Mouse (Mus musculus) cerebellum, adult 2 months (tissue): ENCODE data around the gene Dennd1c. TPM values are rescaled to one million over a fixed set of nuclear protein-coding genes. Genes with fewer than 3 reads are reported as not detected.

ENCODE experiments used
- DNase-seq, 2 experiments: peaks; one replicate each; pipeline ENCODE4 v3.0.0; 2021
- H3K27ac ChIP-seq: fragments of 200-500 bp; 2 replicates; pipeline ENCODE4 v1.5.1; 2012; ENCODE audit warnings: low read length, control low read depth, inconsistent platforms; ENCODE audit not compliant: insufficient read depth
- H3K27me3 ChIP-seq: fragments of 200-500 bp; 2 replicates; pipeline ENCODE4 v1.6.1; 2012; ENCODE audit warnings: inconsistent platforms, mild to moderate bottlenecking, low read length, moderate library complexity; ENCODE audit not compliant: control insufficient read depth, insufficient read depth
- H3K4me1 ChIP-seq: fragments of 200-500 bp; 2 replicates; pipeline ENCODE4 v1.6.1; 2011; ENCODE audit warnings: low read length; ENCODE audit not compliant: control insufficient read depth, insufficient read depth
- H3K4me3 ChIP-seq: fragments of 200-500 bp; replicated peaks from 2 replicates; pipeline ENCODE3; 2011; ENCODE audit warnings: mild to moderate bottlenecking, low read depth, low read length, control low read depth; ENCODE audit not compliant: insufficient read depth
- CTCF ChIP-seq: fragments of 200-500 bp; IDR thresholded peaks from 2 replicates; pipeline ENCODE4 v1.5.1; 2011; ENCODE audit warnings: low read depth, mild to moderate bottlenecking, control low read depth, low read length, moderate library complexity, borderline replicate concordance; ENCODE audit not compliant: insufficient read depth
- POLR2A ChIP-seq: fragments of 200-500 bp; IDR thresholded peaks from 2 replicates; pipeline ENCODE4 v1.6.1; 2011; ENCODE audit warnings: low read length, control low read depth, borderline replicate concordance; ENCODE audit not compliant: insufficient read depth
- WGBS: fragments of 180-500 bp; shearing (Covaris S2); methylation state at CpG from one replicate; pipeline ENCODE4 v1.1.7; 2018; 5-methylcytosine and 5-hydroxymethylcytosine counted together
- polyA plus RNA-seq: library from polyadenylated mRNA; depleted of rRNA; stranded (reverse); fragments of >200 nt; gene quantifications from 2 replicates; pipeline ENCODE4 v1.2.3, GENCODE M21; 2012; rRNA removed

Gene Dennd1c
- polyA plus RNA-seq: 1.1 and 2.1 TPM in 2 replicates

DNA sequence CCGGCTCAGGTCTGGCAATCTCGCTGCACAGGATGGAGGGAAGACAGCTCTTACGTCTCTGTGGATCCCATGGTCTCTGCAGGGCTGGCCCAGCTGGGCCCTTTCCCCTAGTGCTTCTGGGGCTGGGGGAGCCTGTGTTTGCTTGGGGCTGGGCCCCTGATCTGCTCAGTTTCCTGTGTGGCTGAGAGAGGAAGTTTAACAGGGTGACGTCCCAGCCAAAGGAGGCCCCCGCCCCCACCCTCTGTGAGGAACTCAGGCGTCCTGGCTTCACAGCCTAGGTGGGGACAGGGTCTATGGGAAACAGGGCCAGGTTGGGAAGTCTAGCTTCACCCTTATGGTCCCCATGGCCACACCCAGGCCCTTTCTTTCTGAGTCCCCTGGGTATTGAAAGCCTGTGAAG is at the start of gene Dennd1c:
TSS of gene Dennd1c (minus strand) at position 179 of the 400 bp plus-strand sequence.
- Histone ChIP-seq H3K27me3 (no peaks in the 10 kb centered on the region), H3K4me3 (no peak within 1 kb of the TSS), H3K4me1 (peaks cover 23% of the 10 kb centered on the region), H3K27ac (no peak within 1 kb of the TSS)
- no peak for DNase-seq
- TF ChIP-seq CTCF: no peak
- TF ChIP-seq POLR2A: no peak
- 52% methylated on average over 6 of the region's 6 CpGs for WGBS

- no peak for DNase-seq
- no peak for TF ChIP-seq POLR2A
- no peak for TF ChIP-seq CTCF
- Histone ChIP-seq H3K27ac (no peak overlapping the region), H3K4me1 (no peaks in the 10 kb centered on the region), H3K4me3 (no peak overlapping the region), H3K27me3 (no peaks in the 10 kb centered on the region)
- WGBS: 62% methylated on average over 3 of the region's 3 CpGs
These were observed 47.7 kb upstream of the Dennd1c start for GRCm38 (mm10) chr17:57125853-57126622.

DNA sequence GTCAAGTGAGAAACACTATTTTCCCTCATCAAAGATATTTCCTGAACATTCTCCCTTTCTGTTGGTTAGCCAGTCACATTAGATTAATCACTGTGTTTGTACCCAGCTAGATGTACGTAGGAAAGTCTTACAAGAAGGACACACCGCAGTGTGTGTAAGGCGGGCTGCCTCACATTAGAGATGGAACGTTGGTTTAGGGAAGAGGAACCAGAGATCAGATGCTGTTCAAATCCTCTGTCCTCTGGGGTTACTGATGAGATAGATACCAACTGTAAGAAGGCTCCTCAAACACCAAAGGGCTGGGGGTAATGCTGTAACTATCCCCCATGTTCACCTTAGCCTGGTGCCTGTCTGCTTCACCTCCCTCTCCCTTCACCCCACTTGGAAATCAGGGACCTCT is 46.5 kb upstream of the Dennd1c start:
- no peaks in the 10 kb centered on the region for H3K4me1 ChIP-seq
- no peaks in the 10 kb centered on the region for H3K27me3 ChIP-seq
- H3K4me3 ChIP-seq: no peak overlapping the region
- TF ChIP-seq CTCF: no peak
- TF ChIP-seq POLR2A: no peak
- 82% methylated on average over 4 of the region's 4 CpGs for WGBS
- no peak for DNase-seq
- H3K27ac ChIP-seq: no peak overlapping the region

- TF ChIP-seq CTCF (no peak), POLR2A (no peak)
- no peak for DNase-seq
These were observed 45.1 kb upstream of the Dennd1c start for GRCm38 (mm10) chr17:57123192-57124118.

DNA sequence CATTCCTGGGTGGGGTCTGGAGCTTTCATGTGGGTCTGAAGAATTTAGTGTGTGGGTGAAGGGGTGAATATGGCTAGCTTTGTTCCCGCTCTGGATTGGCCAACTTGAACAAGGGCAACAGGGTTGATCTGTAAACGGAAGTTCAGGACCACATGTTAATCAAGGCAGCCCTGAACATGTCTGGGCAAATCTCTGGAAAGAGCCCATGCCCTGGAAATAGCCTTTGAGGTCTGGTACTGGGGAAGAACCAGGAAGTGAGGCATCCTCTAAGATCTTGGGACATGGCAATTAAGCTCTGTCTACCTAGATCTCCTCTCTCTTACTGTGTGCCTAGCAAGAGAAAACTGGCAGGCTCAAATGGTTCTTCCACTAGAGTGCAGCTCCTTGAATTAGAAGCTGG is 43.5 kb upstream of the Dennd1c start:
- no peak for TF ChIP-seq CTCF
- Histone ChIP-seq H3K27me3 (no peaks in the 10 kb centered on the region), H3K4me3 (no peak overlapping the region), H3K27ac (no peak overlapping the region), H3K4me1 (no peaks in the 10 kb centered on the region)
- 91% methylated on average over 2 of the region's 2 CpGs for WGBS
- no peak for DNase-seq

More at GRCm38 (mm10) chr17:57123192-57124118, 45.1 kb upstream of the Dennd1c start:
- Histone ChIP-seq H3K4me3 (no peak overlapping the region), H3K27me3 (no peaks in the 10 kb centered on the region), H3K4me1 (no peaks in the 10 kb centered on the region), H3K27ac (no peak overlapping the region)
- WGBS: 84% methylated on average over 11 of the region's 11 CpGs

GRCm38 (mm10) chr17:57118524-57119349 is 40.4 kb upstream of the Dennd1c start:
- Histone ChIP-seq H3K4me3 (no peak overlapping the region), H3K27ac (no peak overlapping the region), H3K4me1 (no peaks in the 10 kb centered on the region), H3K27me3 (no peaks in the 10 kb centered on the region)
- WGBS: 5% methylated on average over 11 of the region's 11 CpGs
- TF ChIP-seq POLR2A (no peak), CTCF (no peak)
- no peak for DNase-seq

DNA sequence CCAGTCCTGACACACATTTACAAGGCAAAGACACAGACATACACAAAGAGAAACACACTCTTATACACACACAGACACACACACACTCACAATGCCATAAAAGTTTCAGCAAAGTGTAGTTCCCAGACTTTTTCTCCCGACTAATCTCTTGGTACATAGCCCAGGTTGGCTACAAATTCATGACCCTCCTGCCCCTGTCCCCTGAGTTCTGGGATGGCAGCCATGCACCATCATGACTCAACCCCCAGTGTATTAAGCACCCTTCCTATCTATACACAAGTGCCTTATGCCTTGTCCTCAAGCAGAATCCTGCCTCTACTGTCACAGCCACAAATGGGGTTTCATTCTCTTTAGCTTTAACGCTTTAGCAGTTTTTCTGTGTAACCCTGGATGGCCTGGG is 38.5 kb upstream of the Dennd1c start:
- H3K4me3 ChIP-seq: no peak overlapping the region
- no peak for TF ChIP-seq CTCF
- no peak for TF ChIP-seq POLR2A
- 41% methylated on average over 2 of the region's 2 CpGs for WGBS
- H3K4me1 ChIP-seq: no peaks in the 10 kb centered on the region
- DNase-seq: no peak
- no peaks in the 10 kb centered on the region for H3K27me3 ChIP-seq
- H3K27ac ChIP-seq: no peak overlapping the region
